Mouse (Mus musculus) heart, adult 18-20 months (tissue): ENCODE data around the gene Fry. TPM values are rescaled to one million over a fixed set of nuclear protein-coding genes. Genes with fewer than 3 reads are reported as not detected.

Experiments
- DNase-seq, 2 experiments: peaks; one replicate each; pipeline ENCODE4 v3.0.0; 2021 to 2022; ENCODE audit warnings: mixed read lengths in 1 of 2
- total RNA-seq, 2 experiments: library from RNA; stranded (reverse); gene quantifications; 2 replicates each; pipeline ENCODE4 v1.2.3; 2021

Fry gene
- total RNA-seq, 2 experiments from 2014 or later: 97.6 to 122 TPM

- no peak for DNase-seq
Observed at GRCm38 (mm10) chr5:150221806-150222205, 103.4 kb downstream of the Fry start.

DNA sequence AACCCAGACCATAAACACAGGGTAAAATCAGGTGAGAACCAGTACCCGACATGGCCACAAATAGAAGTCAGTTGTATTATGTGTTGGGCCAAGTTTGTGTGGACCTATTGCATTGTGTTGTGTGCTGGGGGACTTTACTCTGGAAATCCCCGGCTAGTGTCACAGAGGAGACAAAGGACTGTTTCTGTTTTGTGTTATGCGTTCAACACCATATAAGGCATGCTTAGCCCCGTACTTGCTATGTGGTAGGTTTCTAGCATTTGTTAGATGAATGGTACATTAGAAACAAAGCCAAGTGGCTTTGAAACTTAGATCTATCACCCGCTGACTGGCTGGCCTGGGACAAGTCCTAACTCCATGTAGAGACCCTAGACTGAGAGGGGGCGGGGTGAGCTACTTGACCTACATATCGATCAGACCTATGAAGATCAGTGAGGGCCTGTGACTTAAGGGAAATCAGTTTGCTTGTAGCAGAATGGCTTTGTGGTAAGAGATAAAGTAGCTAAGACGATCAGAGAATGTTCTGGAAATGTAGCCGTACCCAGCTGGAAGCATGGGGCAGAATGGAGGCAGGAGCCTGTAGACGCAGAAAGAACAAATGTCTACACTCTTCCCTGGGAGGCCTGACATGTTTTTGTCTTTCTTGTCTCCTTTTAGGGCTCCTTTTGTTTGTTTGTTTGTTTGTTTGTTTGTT, 105.2 kb downstream of the Fry start:
- DNase-seq: no peak

DNA sequence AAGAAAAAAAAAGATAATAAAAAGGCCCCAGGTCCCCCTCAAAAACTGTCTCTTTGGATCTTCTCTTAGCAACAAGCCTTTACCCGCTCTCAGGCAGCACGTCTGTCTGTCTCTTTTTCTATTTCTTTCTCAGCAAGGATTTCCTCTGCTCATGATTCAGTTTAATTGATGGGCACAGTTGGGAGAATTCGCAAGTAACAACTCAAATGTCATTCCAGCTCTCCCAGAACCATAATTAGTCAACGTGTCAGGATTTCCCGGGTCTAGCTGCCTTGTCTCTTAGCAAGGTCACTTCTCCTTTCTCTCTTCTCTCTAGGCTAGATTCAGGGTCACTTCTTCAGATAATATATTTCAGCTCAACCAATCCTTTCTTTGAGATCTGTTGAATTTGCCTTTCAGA, 110.6 kb downstream of the Fry start:
- DNase-seq: no peak

- no peak for DNase-seq
Observed at GRCm38 (mm10) chr5:150229776-150230175, 111.3 kb downstream of the Fry start.

DNA sequence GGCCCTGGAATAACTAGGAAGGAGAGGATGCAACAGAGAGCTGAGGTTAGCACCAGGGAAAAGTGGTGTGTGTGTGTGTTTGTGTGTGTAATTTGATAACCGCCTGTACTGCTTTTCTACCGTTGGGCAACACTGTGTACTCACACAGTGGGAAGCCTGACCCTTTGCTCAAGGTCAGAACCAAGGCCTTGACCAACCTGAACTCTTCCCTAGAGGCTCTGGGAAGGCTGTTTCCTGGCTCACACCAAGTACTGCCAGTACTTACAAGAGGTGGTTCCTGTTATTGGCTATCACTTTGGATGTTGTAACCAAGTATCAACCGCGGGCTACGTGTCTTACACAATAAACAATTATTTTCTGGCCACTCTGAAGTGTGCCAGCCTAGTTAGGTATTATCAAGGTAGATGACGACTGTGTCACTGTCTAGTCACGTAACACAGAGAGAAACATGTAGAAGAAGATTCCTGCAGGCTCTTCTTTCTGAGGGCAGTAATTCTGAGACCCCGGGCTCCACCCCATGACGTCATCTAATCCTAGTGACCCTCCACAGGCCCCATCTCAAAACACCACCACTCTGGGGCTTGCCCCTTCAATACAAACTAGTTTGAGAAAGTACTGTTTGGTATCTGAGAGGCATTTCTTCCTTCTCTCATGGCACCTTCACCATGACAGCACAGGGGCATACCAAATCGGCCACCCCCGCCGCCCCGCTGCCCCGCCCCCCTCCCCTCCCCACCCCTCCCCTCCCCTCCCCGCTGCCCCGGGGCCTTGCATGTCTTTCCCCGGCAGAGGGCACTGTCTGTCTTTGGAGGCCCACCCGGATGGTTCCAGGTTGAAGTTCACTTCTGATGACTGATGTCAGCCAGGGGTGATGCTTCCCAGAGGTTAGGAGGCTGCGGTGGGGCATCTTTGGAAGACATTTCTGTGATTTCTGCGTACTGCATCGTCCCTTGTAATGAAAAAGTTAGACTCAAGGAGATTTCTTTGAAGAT, 114.0 kb downstream of the Fry start:
- DNase-seq: peak; percentile 55 to 63

GRCm38 (mm10) chr5:150233154-150233886, 114.9 kb downstream of the Fry start:
- peak; percentile 82 to 86 for DNase-seq

DNA sequence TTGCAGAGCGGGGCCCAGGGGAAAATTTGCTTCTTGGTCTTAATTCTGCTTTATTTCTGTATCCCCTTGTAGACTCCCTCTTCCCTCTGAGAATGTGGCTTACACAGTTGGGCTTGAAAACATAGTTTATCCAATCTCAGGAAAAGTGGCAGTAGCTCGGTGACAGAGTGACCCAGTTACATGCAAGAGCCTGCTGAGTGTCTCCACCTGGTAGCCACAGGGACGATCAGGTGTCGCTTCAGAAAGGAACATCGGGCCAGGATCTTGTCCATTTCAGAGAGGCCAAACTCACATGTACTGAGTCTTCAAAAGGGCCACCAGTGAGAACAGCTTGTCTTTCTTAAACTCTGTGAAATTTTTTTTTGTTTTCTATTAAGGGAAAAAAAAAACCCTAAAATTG, 117.5 kb downstream of the Fry start:
- no peak for DNase-seq

- no peak for DNase-seq
Observed at GRCm38 (mm10) chr5:150236597-150236996, 118.2 kb downstream of the Fry start.

- DNase-seq: no peak
Observed at GRCm38 (mm10) chr5:150241638-150242037, 123.2 kb downstream of the Fry start.

GRCm38 (mm10) chr5:150246737-150247136, 128.3 kb downstream of the Fry start:
- DNase-seq: no peak

DNA sequence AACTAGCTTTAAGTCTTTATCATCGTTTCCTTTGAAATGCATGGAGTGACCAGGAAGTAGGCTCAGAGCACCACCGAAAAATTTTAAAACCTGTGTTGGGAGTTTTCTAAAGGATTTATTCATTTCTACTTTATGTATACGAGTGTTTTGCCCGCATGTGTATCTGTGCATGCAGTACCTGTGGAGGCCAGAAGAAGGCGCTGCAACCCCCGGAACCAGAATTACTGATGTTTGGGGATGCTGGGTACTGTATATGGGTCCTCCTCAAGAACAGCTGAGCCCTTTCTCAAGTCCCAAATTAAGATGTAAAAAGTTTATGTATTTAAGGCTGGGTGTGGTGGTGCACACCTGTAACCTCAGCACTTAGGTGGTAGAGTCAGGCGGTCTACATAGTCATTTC, 139.3 kb downstream of the Fry start:
- no peak for DNase-seq

DNA sequence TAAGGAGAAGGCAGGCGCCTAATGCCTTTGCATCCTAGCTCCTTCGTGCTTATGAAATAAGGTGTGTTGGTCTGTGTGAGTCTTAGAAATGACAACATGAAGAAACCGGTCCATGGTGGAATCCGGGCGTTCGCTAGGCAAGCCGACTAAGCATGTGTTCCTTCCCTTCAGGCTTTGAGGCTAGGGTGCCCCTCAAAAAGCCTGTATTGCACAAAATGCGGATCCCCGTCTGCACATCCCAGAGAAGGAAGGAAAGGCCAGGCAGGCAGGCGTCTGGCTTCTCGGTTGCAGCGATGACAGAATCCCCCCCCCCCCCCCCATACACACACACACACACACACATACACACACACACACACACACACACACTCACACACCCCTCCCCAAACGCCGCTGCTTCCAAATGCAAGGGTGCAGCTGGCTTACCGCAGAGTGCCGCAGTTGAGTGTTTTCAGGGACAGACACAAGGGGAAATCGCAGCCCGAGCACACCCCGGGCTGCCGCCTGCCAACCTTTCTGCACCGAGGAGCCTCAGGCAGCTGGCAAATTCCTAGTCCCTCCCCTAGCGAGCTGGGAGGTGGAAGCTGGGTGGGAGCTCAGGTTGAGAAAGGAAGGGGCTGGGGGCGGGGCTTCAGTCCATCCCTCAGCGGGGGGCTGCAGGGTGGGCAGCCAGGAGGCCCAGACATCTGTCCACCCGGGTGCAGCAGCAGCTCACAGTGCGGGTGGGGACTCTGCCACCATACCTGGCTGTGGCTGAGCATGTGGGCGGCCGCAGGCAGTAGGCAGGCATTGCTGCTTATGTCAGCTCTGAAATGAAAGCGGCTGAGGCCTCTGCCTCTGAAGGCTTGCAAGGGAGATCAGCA, 141.0 kb downstream of the Fry start:
- peak; percentile 54 to 56 for DNase-seq

DNA sequence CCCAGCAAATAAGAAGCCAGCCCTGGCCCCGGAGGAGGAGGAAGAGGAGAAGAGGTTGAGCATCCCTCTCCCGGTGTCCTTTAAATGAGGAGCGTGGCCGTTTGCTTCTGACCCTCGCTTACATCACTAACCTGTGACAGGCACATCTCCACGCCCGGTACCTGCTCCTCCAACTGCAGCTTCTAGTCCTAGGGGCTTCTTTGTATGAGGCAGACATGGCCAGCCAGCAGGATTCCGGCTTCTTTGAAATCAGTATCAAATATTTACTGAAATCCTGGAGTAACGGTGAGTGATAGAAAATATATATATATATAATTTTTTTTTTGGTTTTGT, 141.6 kb downstream of the Fry start:
- no peak for DNase-seq

DNA sequence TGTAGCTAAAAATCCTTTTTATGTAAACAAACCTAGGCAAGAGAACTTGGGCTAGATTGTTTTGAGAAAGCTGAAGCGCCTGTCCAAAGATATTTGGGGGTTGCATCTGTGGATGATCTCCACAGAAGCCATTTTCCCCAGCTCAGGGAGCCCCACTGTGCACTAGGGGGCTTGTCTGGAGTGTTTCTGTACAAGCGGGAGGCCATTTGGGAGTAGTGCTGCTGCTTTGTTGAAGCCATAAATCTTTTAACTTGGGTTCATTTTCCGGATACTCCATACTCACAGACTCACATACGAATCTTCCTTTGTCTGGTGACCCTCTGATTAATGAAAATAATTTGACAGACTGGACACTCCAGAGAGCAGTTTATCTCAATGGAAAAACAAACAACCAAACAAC, 142.9 kb downstream of the Fry start:
- DNase-seq: no peak

DNA sequence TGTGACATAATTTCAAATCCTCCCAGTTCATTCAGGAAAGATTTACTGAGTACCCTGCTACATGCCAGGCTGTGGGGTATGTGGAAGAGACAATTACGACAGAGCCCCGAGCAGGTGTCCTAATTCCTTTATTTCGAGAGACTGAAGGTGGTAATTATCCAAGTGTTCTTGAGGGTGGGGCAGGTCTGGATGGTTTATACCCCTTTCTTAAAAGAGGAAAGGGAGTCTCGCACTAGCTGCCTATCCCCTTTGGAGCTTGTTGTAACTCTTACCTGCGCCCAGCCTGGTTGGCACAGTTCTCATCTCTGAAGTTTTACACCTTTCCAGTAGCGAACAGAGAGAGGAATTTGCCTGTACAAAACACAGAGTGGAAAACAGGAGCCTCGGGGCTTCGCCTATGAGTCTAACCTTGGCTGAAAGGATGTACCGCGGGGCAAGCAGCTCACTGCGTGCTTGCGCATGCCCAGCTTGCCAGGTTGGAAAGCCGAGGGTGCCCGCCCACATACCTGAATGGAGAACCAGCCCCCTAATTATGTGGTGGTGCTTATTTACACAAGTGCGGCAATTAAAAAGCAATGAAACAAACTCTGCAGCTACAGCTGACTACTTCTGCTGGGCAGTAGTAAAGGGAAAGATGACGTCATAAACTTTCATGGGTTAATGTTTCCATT, 143.7 kb downstream of the Fry start:
- no peak for DNase-seq

- DNase-seq: peak; percentile 46 to 58
Observed at GRCm38 (mm10) chr5:150262717-150263103, 144.3 kb downstream of the Fry start.

- peak; percentile 58 to 62 for DNase-seq
Observed at GRCm38 (mm10) chr5:150263162-150263561, 144.7 kb downstream of the Fry start.

- DNase-seq: peak in 1 of 2 experiments; percentile 36
Observed at GRCm38 (mm10) chr5:150263656-150264055, 145.2 kb downstream of the Fry start.

DNA sequence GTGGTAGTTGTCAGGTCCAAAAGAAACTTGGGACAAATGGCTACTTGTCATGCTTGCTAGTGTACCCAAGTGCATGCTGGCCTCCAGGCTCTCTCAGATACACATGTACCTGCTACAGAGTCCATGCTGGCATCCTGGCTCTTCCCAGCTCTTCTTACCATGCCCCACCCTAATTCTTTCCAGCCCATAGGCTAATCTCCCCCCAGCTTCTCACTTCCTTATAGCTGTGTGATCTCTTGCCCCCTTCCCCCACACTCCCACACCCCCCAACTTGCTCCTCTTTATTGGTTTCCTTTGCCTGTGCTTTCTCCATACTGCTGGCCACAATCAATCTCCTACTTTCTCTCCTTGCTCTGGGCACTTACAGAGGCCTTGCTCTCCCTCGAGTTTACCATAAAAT, 146.6 kb downstream of the Fry start:
- no peak for DNase-seq

DNA sequence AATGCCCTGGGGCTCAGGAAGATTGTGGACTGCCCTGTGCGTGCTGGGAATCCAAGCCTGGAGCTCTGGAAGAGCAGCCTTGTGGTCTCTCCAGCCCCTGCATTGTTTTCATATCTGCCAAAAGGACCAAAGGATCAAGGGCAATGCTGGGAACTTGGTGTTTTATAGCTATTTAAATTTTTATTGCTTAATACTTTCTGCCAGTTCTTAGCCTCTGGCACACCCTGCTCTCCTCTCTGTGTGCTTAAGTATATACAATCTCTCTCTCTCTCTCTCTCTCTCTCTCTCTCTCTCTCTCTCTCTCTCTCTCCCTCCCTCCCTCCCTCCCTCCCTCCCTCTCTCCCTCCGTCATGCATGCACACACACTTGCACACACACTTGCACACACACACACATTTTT, 147.5 kb downstream of the Fry start:
- no peak for DNase-seq

DNA sequence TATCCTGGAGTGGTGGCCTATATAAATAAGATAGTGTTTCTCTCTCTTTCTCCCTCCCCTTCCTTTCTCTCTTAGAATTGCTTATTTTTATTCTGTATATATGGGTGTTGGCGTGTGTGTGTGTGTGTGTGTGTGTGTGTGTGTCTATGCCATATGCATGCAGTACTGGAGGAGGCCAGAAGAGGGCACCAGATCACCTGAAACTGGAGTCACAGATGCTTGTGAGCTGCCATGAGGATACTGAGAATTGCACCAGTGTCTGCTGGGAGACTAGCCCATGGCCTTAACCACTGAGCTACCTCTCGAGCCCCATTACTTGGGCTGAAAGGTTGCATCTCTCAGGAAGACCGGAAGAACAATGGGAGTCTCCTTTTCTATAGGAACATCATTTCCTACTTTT, 149.8 kb downstream of the Fry start:
- no peak for DNase-seq
